Mouse (Mus musculus) C2C12 (cell line): ENCODE results near the gene Cadm1. TPM values are rescaled to one million over a fixed set of nuclear protein-coding genes. Genes with fewer than 3 reads are reported as not detected.
A peak's percentile ranks its signal among the peaks of the same experiment; 100 is the strongest.

Experiments used
- H3K27me3 ChIP-seq: one replicate; pipeline ENCODE4 v1.6.1; 2011; ENCODE audit not compliant: control insufficient read depth, insufficient read depth, insufficient read length
- H3K36me3 ChIP-seq: one replicate; pipeline ENCODE4 v1.6.1; 2011; ENCODE audit not compliant: control insufficient read depth, insufficient read depth
- H3K4me3 ChIP-seq: one replicate; pipeline ENCODE4 v1.5.1; 2011; ENCODE audit warnings: mild to moderate bottlenecking, control low read depth; ENCODE audit not compliant: poor library complexity, insufficient read depth, severe bottlenecking
- H3K79me2 ChIP-seq: one replicate; pipeline ENCODE4 v1.6.1; 2011; ENCODE audit not compliant: control insufficient read depth, insufficient read depth
- H3K79me3 ChIP-seq: one replicate; pipeline ENCODE4 v1.6.1; 2011; ENCODE audit warnings: low read depth, control low read depth
- H3ac ChIP-seq: one replicate; pipeline ENCODE3; 2011; ENCODE audit warnings: low read depth; ENCODE audit not compliant: control insufficient read depth, insufficient read length
- CEBPB ChIP-seq: IDR thresholded peaks from one replicate; pipeline ENCODE4 v1.6.1; 2011; ENCODE audit warnings: low read depth, mild to moderate bottlenecking, control low read depth, moderate library complexity
- CTCF ChIP-seq: IDR thresholded peaks from one replicate; pipeline ENCODE4 v1.5.1; 2011; ENCODE audit not compliant: control insufficient read depth, insufficient read depth, insufficient read length
- FOSL1 ChIP-seq: IDR thresholded peaks from one replicate; pipeline ENCODE4 v1.8.0; 2011; ENCODE audit warnings: mild to moderate bottlenecking, low read length; ENCODE audit not compliant: poor library complexity, insufficient read depth, severe bottlenecking
- MAX ChIP-seq: IDR thresholded peaks from one replicate; pipeline ENCODE4 v1.6.1; 2011; ENCODE audit warnings: mild to moderate bottlenecking, control low read depth
- MYOD1 ChIP-seq: IDR thresholded peaks from one replicate; pipeline ENCODE4 v1.6.1; 2011; ENCODE audit warnings: low read depth; ENCODE audit not compliant: control insufficient read depth, insufficient read length
- MYOG ChIP-seq: IDR thresholded peaks from one replicate; pipeline ENCODE4 v1.6.1; 2011; ENCODE audit not compliant: control insufficient read depth, insufficient read length; ENCODE audit errors: extremely low read depth
- USF1 ChIP-seq: IDR thresholded peaks from one replicate; pipeline ENCODE4 v1.6.1; 2011; ENCODE audit warnings: low read depth, mild to moderate bottlenecking, control low read depth, moderate library complexity
- polyA plus RNA-seq: library from polyadenylated mRNA; unstranded; fragments of >200 nt; fragmentation: generic; extraction: Trizol; gene quantifications from one replicate; pipeline ENCODE4 v1.2.1, GENCODE M21; 2012; ENCODE audit warnings: missing spikeins

Cadm1 gene
- polyA plus RNA-seq, 1 experiment: 41.8 TPM

DNA sequence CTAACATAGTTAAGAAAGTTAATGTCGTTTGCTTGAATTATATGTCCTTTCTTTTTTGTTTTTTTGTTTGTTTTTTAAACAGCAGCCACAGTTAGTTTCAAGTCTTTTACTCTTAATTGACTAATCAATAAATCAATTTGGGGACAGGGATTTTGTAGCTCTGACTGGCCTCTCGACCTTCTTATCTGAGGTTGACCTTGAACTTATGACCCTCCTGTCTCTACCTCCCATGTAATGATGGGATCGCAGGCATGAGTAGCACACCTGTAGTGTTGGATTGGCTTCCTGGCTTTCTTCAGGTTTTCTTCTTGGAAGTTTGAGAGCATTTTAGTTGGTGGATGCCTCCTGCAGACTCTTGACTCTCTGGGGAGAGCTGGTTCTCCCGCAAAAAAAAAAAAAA lies 53.3 kb downstream of the Cadm1 start:
- peaks cover 100% of the 10 kb centered on the region for H3K79me2 ChIP-seq
- no peak overlapping the region for H3ac ChIP-seq
- H3K79me3 ChIP-seq: peaks cover 73% of the 10 kb centered on the region
- H3K4me3 ChIP-seq: no peak overlapping the region
- TF ChIP-seq MAX (no peak), MYOG (no peak), CTCF (no peak), FOSL1 (no peak), USF1 (no peak), CEBPB (no peak), MYOD1 (no peak)
- H3K27me3 ChIP-seq: no peaks in the 10 kb centered on the region
- H3K36me3 ChIP-seq: peaks cover 13% of the 10 kb centered on the region

DNA sequence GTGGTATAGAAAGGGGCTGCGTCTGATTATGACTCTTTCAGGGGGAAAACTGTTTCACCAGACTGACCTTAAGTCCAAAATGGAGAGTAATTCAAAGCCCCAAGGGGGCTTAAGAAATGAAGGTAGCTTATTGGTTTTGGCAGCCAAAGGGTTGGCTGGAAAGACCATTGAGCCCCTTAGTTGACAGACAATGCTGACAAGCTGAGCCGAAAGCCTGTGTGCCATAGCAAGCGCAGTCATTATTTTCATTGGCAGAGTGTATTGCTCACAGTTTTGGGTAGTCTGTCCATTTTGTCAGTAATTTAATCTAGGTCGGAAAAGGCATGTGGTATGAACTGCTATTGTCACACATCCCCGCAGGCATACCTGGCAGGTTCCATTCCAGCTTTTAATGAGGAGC lies 56.2 kb downstream of the Cadm1 start:
- Histone ChIP-seq H3K27me3 (no peaks in the 10 kb centered on the region), H3ac (no peak overlapping the region), H3K79me2 (peaks cover 91% of the 10 kb centered on the region), H3K4me3 (no peak overlapping the region), H3K79me3 (peaks cover 63% of the 10 kb centered on the region), H3K36me3 (peaks cover 3% of the 10 kb centered on the region)
- TF ChIP-seq MYOG: no peak
- TF ChIP-seq USF1: no peak
- no peak for TF ChIP-seq MYOD1
- no peak for TF ChIP-seq CTCF
- TF ChIP-seq FOSL1: no peak
- TF ChIP-seq CEBPB: no peak
- no peak for TF ChIP-seq MAX

DNA sequence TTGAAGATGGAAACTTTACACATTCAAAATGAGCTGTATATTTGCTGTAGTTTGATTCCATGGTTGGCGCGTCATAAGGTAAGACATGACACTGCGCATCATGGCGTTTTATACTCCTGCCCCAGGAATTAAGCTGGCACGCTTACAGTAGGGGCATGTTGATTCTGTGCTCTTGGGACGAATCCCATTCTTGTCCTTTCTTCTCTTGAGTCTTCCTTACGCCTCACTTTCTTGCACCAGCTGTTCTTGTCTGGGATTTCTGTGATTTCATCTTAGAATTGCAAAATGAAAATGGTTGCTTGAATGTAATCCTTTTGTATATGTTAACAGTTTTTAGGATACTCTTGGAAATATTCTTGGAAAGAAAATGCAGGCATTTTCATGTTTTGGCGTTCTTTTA lies 56.9 kb downstream of the Cadm1 start:
- Histone ChIP-seq H3K36me3 (peaks cover 4% of the 10 kb centered on the region), H3K79me2 (peaks cover 91% of the 10 kb centered on the region), H3K79me3 (peaks cover 65% of the 10 kb centered on the region), H3ac (no peak overlapping the region), H3K27me3 (no peaks in the 10 kb centered on the region), H3K4me3 (no peak overlapping the region)
- TF ChIP-seq MAX (no peak), CEBPB (no peak), USF1 (no peak), MYOG (no peak), CTCF (no peak), MYOD1 (no peak), FOSL1 (no peak)

DNA sequence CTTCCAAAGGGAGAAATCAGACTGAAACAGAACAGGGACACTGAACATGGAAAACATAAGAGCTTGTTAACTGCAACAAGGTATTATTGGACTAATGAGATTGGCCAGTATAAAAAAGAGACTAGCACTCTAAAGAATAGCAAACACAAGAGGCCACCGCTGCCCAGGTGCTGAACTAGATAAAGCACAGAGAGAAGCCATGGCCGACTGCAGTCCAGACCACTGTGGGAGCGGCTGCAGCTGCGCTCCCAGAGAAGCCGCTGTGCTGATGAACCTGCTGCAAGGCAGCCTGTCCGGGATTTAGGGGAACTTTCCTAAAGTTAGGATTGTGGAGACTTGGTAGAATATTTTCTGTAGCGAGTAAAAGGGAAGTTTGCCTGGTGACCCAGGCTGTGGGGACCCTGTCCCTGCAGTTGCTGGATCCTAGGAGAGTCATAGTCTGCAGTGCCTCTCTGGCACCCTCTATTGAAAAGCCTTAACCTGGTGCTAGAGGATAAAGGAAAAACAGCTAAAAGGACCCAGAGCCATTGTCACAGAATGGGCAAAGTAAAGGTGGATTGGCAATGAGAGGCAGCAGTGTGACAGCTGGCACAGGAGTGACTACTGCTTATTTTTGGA lies 57.7 kb downstream of the Cadm1 start:
- Histone ChIP-seq H3K79me2 (peaks cover 90% of the 10 kb centered on the region), H3K36me3 (peaks cover 4% of the 10 kb centered on the region), H3K4me3 (no peak overlapping the region), H3K27me3 (no peaks in the 10 kb centered on the region), H3ac (no peak overlapping the region), H3K79me3 (peaks cover 67% of the 10 kb centered on the region)
- no peak for TF ChIP-seq MYOD1
- TF ChIP-seq USF1: no peak
- TF ChIP-seq CEBPB: no peak

DNA sequence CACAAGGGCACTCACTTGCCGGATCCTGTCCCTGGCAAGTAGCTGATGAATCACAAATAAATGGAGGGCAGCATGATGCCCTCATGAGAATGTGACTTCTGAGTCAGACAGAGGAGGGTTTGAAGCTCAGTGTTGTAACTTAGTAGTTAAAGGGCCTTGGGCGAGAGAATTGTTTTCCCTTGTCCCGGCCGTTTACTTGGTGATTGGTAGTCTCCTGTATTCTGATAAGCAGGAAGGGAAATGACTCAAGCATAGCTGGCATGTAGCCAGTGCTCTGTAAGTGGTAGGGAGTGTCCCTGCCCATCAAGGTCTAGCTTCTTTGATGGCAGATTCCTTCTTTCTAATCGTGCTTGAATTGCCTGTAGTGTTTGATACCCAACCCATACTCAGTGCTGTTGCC lies 59.9 kb downstream of the Cadm1 start:
- peaks cover 90% of the 10 kb centered on the region for H3K79me2 ChIP-seq
- H3ac ChIP-seq: no peak overlapping the region
- H3K4me3 ChIP-seq: no peak overlapping the region
- peaks cover 4% of the 10 kb centered on the region for H3K36me3 ChIP-seq
- peaks cover 68% of the 10 kb centered on the region for H3K79me3 ChIP-seq
- H3K27me3 ChIP-seq: no peaks in the 10 kb centered on the region
- TF ChIP-seq USF1: no peak
- TF ChIP-seq CTCF: no peak
- peak; percentile 41 for TF ChIP-seq MAX
- no peak for TF ChIP-seq MYOD1
- peak; percentile 35 for TF ChIP-seq CEBPB
- no peak for TF ChIP-seq MYOG
- TF ChIP-seq FOSL1: peak; percentile 35

DNA sequence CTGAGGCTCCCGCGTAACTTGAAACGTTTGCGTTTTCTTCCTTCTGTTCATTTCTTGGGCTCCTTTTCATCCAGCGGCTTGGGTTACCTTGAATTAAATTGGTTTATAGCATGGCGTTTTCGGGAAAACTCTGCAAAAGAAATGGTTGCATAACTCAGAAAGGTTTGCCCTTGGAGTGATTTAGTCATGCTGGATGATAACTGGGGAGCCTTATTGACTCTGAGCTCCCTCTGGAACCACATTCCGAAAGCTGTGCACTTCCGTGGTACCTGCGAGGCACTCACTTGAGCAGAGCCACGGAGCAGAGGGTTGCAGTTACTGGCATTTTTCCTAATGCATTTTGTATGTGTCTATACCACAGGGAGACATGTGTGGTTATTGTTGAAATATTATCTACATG lies 71.6 kb downstream of the Cadm1 start:
- Histone ChIP-seq H3ac (no peak overlapping the region), H3K79me2 (peaks cover 98% of the 10 kb centered on the region), H3K36me3 (peaks cover 18% of the 10 kb centered on the region), H3K4me3 (no peak overlapping the region), H3K79me3 (peaks cover 57% of the 10 kb centered on the region), H3K27me3 (no peaks in the 10 kb centered on the region)
- TF ChIP-seq MYOG (no peak), FOSL1 (no peak), MAX (no peak), CEBPB (no peak), CTCF (no peak), USF1 (no peak), MYOD1 (no peak)
